9 mouse cellular contexts compared by ENCODE assay signal in the genomic region with DNA sequence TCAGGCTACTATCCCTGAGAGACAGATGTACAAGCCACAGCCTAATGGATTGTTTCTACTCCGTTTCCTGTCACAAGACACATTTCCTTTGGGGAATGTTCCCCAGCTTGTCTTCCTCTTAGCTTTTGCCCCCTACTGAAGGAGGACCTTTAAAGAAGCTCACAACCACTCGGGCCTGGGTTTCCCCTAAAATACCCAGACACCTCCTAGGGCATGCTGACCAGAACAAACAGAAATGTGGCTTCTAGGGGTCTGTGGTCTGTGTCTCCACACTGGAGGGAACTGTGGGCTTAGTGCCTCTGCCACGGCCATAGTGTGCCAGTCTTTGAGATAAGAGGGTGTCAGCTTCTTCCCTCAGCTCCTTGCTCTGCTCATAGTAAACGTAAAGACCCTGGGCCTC. TPM values are rescaled to one million over a fixed set of nuclear protein-coding genes. Genes with fewer than 3 reads are reported as not detected.
DNase-seq lines count a peak whose midpoint lies in the region; ATAC-seq and TF ChIP-seq lines count a peak whose summit lies in the region.
"Had no signal": no experiment of that assay in that cellular context is flagged by ENCODE, and none has a peak within 500 bp of the region (broad histone marks: within the 10 kb centered on the region; RNA-seq: fewer than 3 reads in every experiment).

No protein-coding gene starts in this region.

- no peak for TF ChIP-seq EP300 in lung, postnatal 0 days (IDR thresholded peaks at IDR 0.05)

- H3K9me3 ChIP-seq in forebrain, embryonic 10.5 days, result no peaks in the 10 kb centered on the region
- H3K9me3 ChIP-seq in forebrain, postnatal 0 days (ENCODE audit: low read length), result no peaks in the 10 kb centered on the region
- no peaks in the 10 kb centered on the region for H3K9me3 ChIP-seq in lung, postnatal 0 days (ENCODE audit: low read length)
- H3K9me3 ChIP-seq in limb, embryonic 10.5 days (replicated peaks), result no peaks in the 10 kb centered on the region
- no peaks in the 10 kb centered on the region for H3K9me3 ChIP-seq in neural tube, embryonic 15.5 days (replicated peaks)

- WGBS in forebrain, embryonic 10.5 days, result 81% methylated on average over 4 of the region's 4 CpGs
- 88% methylated on average over 4 of the region's 4 CpGs for WGBS in forebrain, postnatal 0 days
- 32% methylated on average over 4 of the region's 4 CpGs for WGBS in lung, postnatal 0 days
- 72% methylated on average over 4 of the region's 4 CpGs for WGBS in limb, embryonic 10.5 days
- WGBS in neural tube, embryonic 15.5 days, result 69% methylated on average over 4 of the region's 4 CpGs

- TF ChIP-seq CTCF in forebrain, postnatal 0 days (IDR thresholded peaks at IDR 0.05; ENCODE audit: low read depth), result no peak
- no peak for TF ChIP-seq CTCF in lung, postnatal 0 days (IDR thresholded peaks at IDR 0.05)

- no peaks in the 10 kb centered on the region for H3K27me3 ChIP-seq in forebrain, embryonic 10.5 days (ENCODE audit: poor library complexity, severe bottlenecking)
- H3K27me3 ChIP-seq in forebrain, postnatal 0 days (ENCODE audit: insufficient read depth, low read length), result no peaks in the 10 kb centered on the region
- no peaks in the 10 kb centered on the region for H3K27me3 ChIP-seq in lung, postnatal 0 days (replicated peaks; ENCODE audit: insufficient read depth, low read length)
- no peaks in the 10 kb centered on the region for H3K27me3 ChIP-seq in limb, embryonic 10.5 days (ENCODE audit: low read depth, poor library complexity, severe bottlenecking)
- H3K27me3 ChIP-seq in neural tube, embryonic 15.5 days (replicated peaks), result no peaks in the 10 kb centered on the region

- peaks cover 59% of the 10 kb centered on the region for H3K36me3 ChIP-seq in forebrain, embryonic 10.5 days (replicated peaks)
- peaks cover 23% of the 10 kb centered on the region for H3K36me3 ChIP-seq in forebrain, postnatal 0 days (ENCODE audit: insufficient read depth)
- H3K36me3 ChIP-seq in lung, postnatal 0 days (ENCODE audit: insufficient read depth, low read length), result peaks cover 7% of the 10 kb centered on the region
- peaks cover 51% of the 10 kb centered on the region for H3K36me3 ChIP-seq in limb, embryonic 10.5 days
- peaks cover 26% of the 10 kb centered on the region for H3K36me3 ChIP-seq in neural tube, embryonic 15.5 days

- H3K9ac ChIP-seq in forebrain, postnatal 0 days, result no peak overlapping the region
- peak overlapping the region; percentile 42; the same call in 1 of the 2 replicates for H3K9ac ChIP-seq in lung, postnatal 0 days (replicated peaks; ENCODE audit: low read depth)
- peak overlapping the region; percentile 17; the same call in 1 of the 2 replicates for H3K9ac ChIP-seq in neural tube, embryonic 15.5 days (replicated peaks)

- no peak for ATAC-seq in forebrain, postnatal 0 days
- no peak for ATAC-seq in lung, postnatal 0 days
- no peak for ATAC-seq in neural tube, embryonic 15.5 days (ENCODE audit: low FRiP score)

- H3K4me3 ChIP-seq in forebrain, embryonic 10.5 days, result peak overlapping the region; percentile 72; the same call in 1 of the 2 replicates
- no peak overlapping the region for H3K4me3 ChIP-seq in forebrain, postnatal 0 days (ENCODE audit: low read depth, low read length)
- peak overlapping the region; percentile 89; the same call in 1 of the 2 replicates for H3K4me3 ChIP-seq in lung, postnatal 0 days (ENCODE audit: low read depth, low read length)
- no peak overlapping the region for H3K4me3 ChIP-seq in limb, embryonic 10.5 days
- H3K4me3 ChIP-seq in neural tube, embryonic 15.5 days (replicated peaks), result no peak overlapping the region

- DNase-seq in forebrain, embryonic 10.5 days (ENCODE audit: extremely low spot score, low spot score), result no peak
- DNase-seq in forebrain, postnatal 0 days, result no peak
- DNase-seq in lung, postnatal 0 days (ENCODE audit: low spot score), result no peak
- DNase-seq in lung, postnatal 4 days, result no peak
- no peak for DNase-seq in limb, embryonic 10.5 days (ENCODE audit: low spot score)
- DNase-seq in layer of hippocampus, adult 9-10 months (ENCODE audit: low spot score), result no peak
- no peak for DNase-seq in layer of hippocampus, postnatal 10 days (ENCODE audit: low spot score in 2 of 2)

- peaks cover 54% of the 10 kb centered on the region for H3K4me1 ChIP-seq in forebrain, embryonic 10.5 days
- H3K4me1 ChIP-seq in forebrain, postnatal 0 days (ENCODE audit: insufficient read depth), result peaks cover 14% of the 10 kb centered on the region
- peaks cover 36% of the 10 kb centered on the region for H3K4me1 ChIP-seq in lung, postnatal 0 days (ENCODE audit: insufficient read depth, low read depth, low read length)
- peaks cover 47% of the 10 kb centered on the region for H3K4me1 ChIP-seq in limb, embryonic 10.5 days
- H3K4me1 ChIP-seq in neural tube, embryonic 15.5 days, result peaks cover 43% of the 10 kb centered on the region

- H3K4me2 ChIP-seq in forebrain, postnatal 0 days (ENCODE audit: low read depth), result no peak overlapping the region
- peak overlapping the region; percentile 70 for H3K4me2 ChIP-seq in lung, postnatal 0 days (replicated peaks; ENCODE audit: low read depth, low read length)
- H3K4me2 ChIP-seq in neural tube, embryonic 15.5 days, result peak overlapping the region; percentile 96

- peak overlapping the region; percentile 93; the same call in 1 of the 2 replicates for H3K27ac ChIP-seq in forebrain, embryonic 10.5 days
- no peak overlapping the region for H3K27ac ChIP-seq in forebrain, postnatal 0 days (ENCODE audit: low read depth, low read length)
- peak overlapping the region; percentile 98 for H3K27ac ChIP-seq in lung, postnatal 0 days (ENCODE audit: low read length)
- H3K27ac ChIP-seq in limb, embryonic 10.5 days, result peak overlapping the region; percentile 94
- peak overlapping the region; percentile 41; the same call in 1 of the 2 replicates for H3K27ac ChIP-seq in neural tube, embryonic 15.5 days (replicated peaks)

RNA-seq across cellular contexts. Expression of gene Gm20605, which starts 2.6 kb away (rescaled TPM):
- polyA plus RNA-seq in forebrain, embryonic 10.5 days (2016; fragmentation: Nextera tagmentation; extraction: Ambion mirVana), result 11.7 and 14.0 TPM in 2 replicates
- 3.6 and 6.1 TPM in 2 replicates for total RNA-seq in forebrain, postnatal 0 days (2014; rRNA removed)
- 1.9 and 2.4 TPM in 2 replicates for polyA plus RNA-seq in forebrain, postnatal 0 days (2015; fragmentation: Nextera tagmentation; extraction: Ambion mirVana)
- polyA plus RNA-seq in lung, postnatal 0 days (2015; fragmentation: Nextera tagmentation; extraction: Ambion mirVana), result 11.6 and 12.3 TPM in 2 replicates
- polyA plus RNA-seq in limb, embryonic 10.5 days (2016; fragmentation: Nextera tagmentation; extraction: Ambion mirVana), result 12.6 and 14.8 TPM in 2 replicates
- 7.9 and 9.0 TPM in 2 replicates for polyA plus RNA-seq in neural tube, embryonic 15.5 days (2015; fragmentation: Nextera tagmentation; extraction: Ambion mirVana)
- total RNA-seq in layer of hippocampus, postnatal 10 days (2021), result 1 to 10 TPM; 8.7 to 8.9 TPM

RNA-seq across cellular contexts. Expression of gene Lrch4, which starts 2.7 kb away (rescaled TPM):
- 29.0 and 33.4 TPM in 2 replicates for polyA plus RNA-seq in forebrain, embryonic 10.5 days (2016; fragmentation: Nextera tagmentation; extraction: Ambion mirVana)
- 3.3 and 5.6 TPM in 2 replicates for total RNA-seq in forebrain, postnatal 0 days (2014; rRNA removed)
- 11.3 and 12.8 TPM in 2 replicates for polyA plus RNA-seq in forebrain, postnatal 0 days (2015; fragmentation: Nextera tagmentation; extraction: Ambion mirVana)
- polyA plus RNA-seq in lung, postnatal 0 days (2015; fragmentation: Nextera tagmentation; extraction: Ambion mirVana), result 47.4 and 50.7 TPM in 2 replicates
- 25.9 and 32.2 TPM in 2 replicates for polyA plus RNA-seq in limb, embryonic 10.5 days (2016; fragmentation: Nextera tagmentation; extraction: Ambion mirVana)
- polyA plus RNA-seq in neural tube, embryonic 15.5 days (2015; fragmentation: Nextera tagmentation; extraction: Ambion mirVana), result 16.0 and 27.4 TPM in 2 replicates
- 10 to 100 TPM; 13.2 to 20.1 TPM for total RNA-seq in layer of hippocampus, postnatal 10 days (2021)

RNA-seq across cellular contexts. Expression of gene Fbxo24, which starts 2.8 kb away (rescaled TPM):
- 0.09 and 0.26 TPM in 2 replicates for polyA plus RNA-seq in forebrain, embryonic 10.5 days (2016; fragmentation: Nextera tagmentation; extraction: Ambion mirVana)
- total RNA-seq in forebrain, postnatal 0 days (2014; rRNA removed), result 0.23 and 0.24 TPM in 2 replicates
- polyA plus RNA-seq in forebrain, postnatal 0 days (2015; fragmentation: Nextera tagmentation; extraction: Ambion mirVana), result 0.09 and 0.10 TPM in 2 replicates
- 0.19 and 0.51 TPM in 2 replicates for polyA plus RNA-seq in lung, postnatal 0 days (2015; fragmentation: Nextera tagmentation; extraction: Ambion mirVana)
- 0.11 and 0.60 TPM in 2 replicates for polyA plus RNA-seq in limb, embryonic 10.5 days (2016; fragmentation: Nextera tagmentation; extraction: Ambion mirVana)
- polyA plus RNA-seq in neural tube, embryonic 15.5 days (2015; fragmentation: Nextera tagmentation; extraction: Ambion mirVana), result 0.09 and 0.17 TPM in 2 replicates
- under 1 TPM; 0.27 to 0.36 TPM for total RNA-seq in layer of hippocampus, postnatal 10 days (2021)

RNA-seq across cellular contexts. Expression of gene Sap25, which starts 9.5 kb away (rescaled TPM):
- 7.3 and 9.8 TPM in 2 replicates for polyA plus RNA-seq in forebrain, embryonic 10.5 days (2016; fragmentation: Nextera tagmentation; extraction: Ambion mirVana)
- total RNA-seq in forebrain, postnatal 0 days (2014; rRNA removed), result 4.4 and 4.6 TPM in 2 replicates
- polyA plus RNA-seq in forebrain, postnatal 0 days (2015; fragmentation: Nextera tagmentation; extraction: Ambion mirVana), result 1.8 TPM in 2 replicates
- 12.3 and 13.2 TPM in 2 replicates for polyA plus RNA-seq in lung, postnatal 0 days (2015; fragmentation: Nextera tagmentation; extraction: Ambion mirVana)
- polyA plus RNA-seq in limb, embryonic 10.5 days (2016; fragmentation: Nextera tagmentation; extraction: Ambion mirVana), result 8.0 and 9.7 TPM in 2 replicates
- polyA plus RNA-seq in neural tube, embryonic 15.5 days (2015; fragmentation: Nextera tagmentation; extraction: Ambion mirVana), result 5.4 TPM in 2 replicates
- 1 to 10 TPM; 5.0 to 7.5 TPM for total RNA-seq in layer of hippocampus, postnatal 10 days (2021)

RNA-seq across cellular contexts. Expression of gene Irs3, which starts 13.9 kb away (rescaled TPM):
- polyA plus RNA-seq in forebrain, embryonic 10.5 days (2016; fragmentation: Nextera tagmentation; extraction: Ambion mirVana), result 0.31 and 0.42 TPM in 2 replicates
- total RNA-seq in forebrain, postnatal 0 days (2014; rRNA removed), result 0.31 and 0.76 TPM in 2 replicates
- 0.08 and 0.29 TPM in 2 replicates for polyA plus RNA-seq in forebrain, postnatal 0 days (2015; fragmentation: Nextera tagmentation; extraction: Ambion mirVana)
- polyA plus RNA-seq in lung, postnatal 0 days (2015; fragmentation: Nextera tagmentation; extraction: Ambion mirVana), result 0.80 and 0.96 TPM in 2 replicates
- polyA plus RNA-seq in limb, embryonic 10.5 days (2016; fragmentation: Nextera tagmentation; extraction: Ambion mirVana), result 0.23 and 0.48 TPM in 2 replicates
- 0.12 and 0.37 TPM in 2 replicates for polyA plus RNA-seq in neural tube, embryonic 15.5 days (2015; fragmentation: Nextera tagmentation; extraction: Ambion mirVana)
- under 1 TPM; 0.18 to 0.25 TPM for total RNA-seq in layer of hippocampus, postnatal 10 days (2021)
- polyA plus RNA-seq: inflammation-experienced regulatory T-cells, adult 6 months had no signal

Comparison
In these comparisons a context has a peak if more than half of its experiments do, and no peak if none do; other contexts are left out.
1. H3K4me3 ChIP-seq: peak in forebrain, embryonic 10.5 days (single experiment) and lung, postnatal 0 days (single experiment); none in forebrain, postnatal 0 days (single experiment), limb, embryonic 10.5 days (single experiment) and neural tube, embryonic 15.5 days (single experiment).